Mouse (Mus musculus) embryonic fibroblast, embryonic 13.5 days (primary cell): ENCODE measurements around the gene Gm26661. TPM values are rescaled to one million over a fixed set of nuclear protein-coding genes. Genes with fewer than 3 reads are reported as not detected.

Experiments used
- H3K27ac ChIP-seq: 2 replicates; pipeline ENCODE4 v1.5.1; 2012; ENCODE audit warnings: low read length, control low read depth, inconsistent platforms; ENCODE audit not compliant: insufficient read depth
- H3K4me1 ChIP-seq: 2 replicates; pipeline ENCODE4 v1.6.1; 2011; ENCODE audit warnings: low read length; ENCODE audit not compliant: control insufficient read depth, insufficient read depth
- H3K4me3 ChIP-seq: 2 replicates; pipeline ENCODE4 v1.5.1; 2011; ENCODE audit warnings: mild to moderate bottlenecking, control low read depth, low read length; ENCODE audit not compliant: insufficient read depth
- CTCF ChIP-seq: IDR thresholded peaks from 2 replicates; pipeline ENCODE4 v1.5.1; 2011; ENCODE audit warnings: mild to moderate bottlenecking, control low read depth, low read length, moderate library complexity, borderline replicate concordance; ENCODE audit not compliant: insufficient read depth
- POLR2A ChIP-seq: IDR thresholded peaks from 2 replicates; pipeline ENCODE4 v1.6.1; 2011; ENCODE audit warnings: low read depth, mild to moderate bottlenecking, control low read depth, low read length, moderate library complexity
- polyA plus RNA-seq: library from polyadenylated mRNA; stranded (reverse); fragments of >200 nt; gene quantifications from 2 replicates; pipeline ENCODE4 v1.2.4, GENCODE M21; 2011; ENCODE audit warnings: low read depth; ENCODE audit not compliant: missing spikeins, insufficient read length

Gm26661 gene
- polyA plus RNA-seq, 1 experiment, result not detected

GRCm38 (mm10) chr14:7821341-7821740 is 30.0 kb downstream of the Gm26661 start:
- TF ChIP-seq CTCF (no peak), POLR2A (no peak)
- peaks cover 23% of the 10 kb centered on the region for H3K4me1 ChIP-seq
- H3K4me3 ChIP-seq, result peak overlapping the region; percentile 88
- H3K27ac ChIP-seq, result peak overlapping the region; percentile 88

GRCm38 (mm10) chr14:7822693-7823092 is 31.3 kb downstream of the Gm26661 start:
- Histone ChIP-seq H3K27ac (peak overlapping the region; percentile 88), H3K4me3 (peak overlapping the region; percentile 32), H3K4me1 (peaks cover 31% of the 10 kb centered on the region)
- no peak for TF ChIP-seq POLR2A
- TF ChIP-seq CTCF, result no peak

- peak overlapping the region; percentile 96 for H3K27ac ChIP-seq
Observed at GRCm38 (mm10) chr14:7824651-7825268, 33.4 kb downstream of the Gm26661 start.

GRCm38 (mm10) chr14:7826151-7826937 is 35.0 kb downstream of the Gm26661 start:
- Histone ChIP-seq H3K4me3 (no peak overlapping the region), H3K4me1 (peaks cover 37% of the 10 kb centered on the region), H3K27ac (peak overlapping the region; percentile 96)
- TF ChIP-seq POLR2A (no peak), CTCF (no peak)

More at GRCm38 (mm10) chr14:7824651-7825268, 33.4 kb downstream of the Gm26661 start:
- H3K4me3 ChIP-seq, result no peak overlapping the region
- H3K4me1 ChIP-seq, result peaks cover 33% of the 10 kb centered on the region
- TF ChIP-seq CTCF, result no peak
- no peak for TF ChIP-seq POLR2A

GRCm38 (mm10) chr14:7829181-7829580 is 37.8 kb downstream of the Gm26661 start:
- no peak for TF ChIP-seq CTCF
- no peak for TF ChIP-seq POLR2A
- H3K4me1 ChIP-seq, result peaks cover 35% of the 10 kb centered on the region
- H3K4me3 ChIP-seq, result no peak overlapping the region
- H3K27ac ChIP-seq, result no peak overlapping the region

GRCm38 (mm10) chr14:7831770-7832439 is 40.5 kb downstream of the Gm26661 start:
- TF ChIP-seq POLR2A, result no peak
- no peak for TF ChIP-seq CTCF
- Histone ChIP-seq H3K4me1 (peaks cover 14% of the 10 kb centered on the region), H3K27ac (no peak overlapping the region), H3K4me3 (no peak overlapping the region)

GRCm38 (mm10) chr14:7832440-7832783 is 41.0 kb downstream of the Gm26661 start:
- Histone ChIP-seq H3K27ac (no peak overlapping the region), H3K4me1 (peaks cover 10% of the 10 kb centered on the region), H3K4me3 (no peak overlapping the region)
- TF ChIP-seq POLR2A (no peak), CTCF (no peak)

- H3K4me1 ChIP-seq, result 0 out of 2 replicates have a peak, but pooled peaks cover 6% of the 10 kb centered on the region
- TF ChIP-seq POLR2A (no peak), CTCF (no peak)
- H3K4me3 ChIP-seq, result no peak overlapping the region
- no peak overlapping the region for H3K27ac ChIP-seq
Observed at GRCm38 (mm10) chr14:7833458-7833857, 42.1 kb downstream of the Gm26661 start.

- Histone ChIP-seq H3K4me1 (peaks cover 17% of the 10 kb centered on the region), H3K4me3 (no peak overlapping the region), H3K27ac (no peak overlapping the region)
- TF ChIP-seq POLR2A, result no peak
- no peak for TF ChIP-seq CTCF
Observed at GRCm38 (mm10) chr14:7838564-7839089, 47.2 kb downstream of the Gm26661 start.
